Mouse (Mus musculus) ovary, adult 2 months (tissue): ENCODE data around the gene Arel1. TPM values are rescaled to one million over a fixed set of nuclear protein-coding genes. Genes with fewer than 3 reads are reported as not detected.

Source experiments
- polyA plus RNA-seq: library from polyadenylated mRNA; depleted of rRNA; stranded (reverse); fragments of >200 nt; gene quantifications from 2 replicates; pipeline ENCODE4 v1.2.3, GENCODE M21; 2012; rRNA removed

Gene Arel1
- polyA plus RNA-seq = 22.4 and 28.4 TPM in 2 replicates

DNA sequence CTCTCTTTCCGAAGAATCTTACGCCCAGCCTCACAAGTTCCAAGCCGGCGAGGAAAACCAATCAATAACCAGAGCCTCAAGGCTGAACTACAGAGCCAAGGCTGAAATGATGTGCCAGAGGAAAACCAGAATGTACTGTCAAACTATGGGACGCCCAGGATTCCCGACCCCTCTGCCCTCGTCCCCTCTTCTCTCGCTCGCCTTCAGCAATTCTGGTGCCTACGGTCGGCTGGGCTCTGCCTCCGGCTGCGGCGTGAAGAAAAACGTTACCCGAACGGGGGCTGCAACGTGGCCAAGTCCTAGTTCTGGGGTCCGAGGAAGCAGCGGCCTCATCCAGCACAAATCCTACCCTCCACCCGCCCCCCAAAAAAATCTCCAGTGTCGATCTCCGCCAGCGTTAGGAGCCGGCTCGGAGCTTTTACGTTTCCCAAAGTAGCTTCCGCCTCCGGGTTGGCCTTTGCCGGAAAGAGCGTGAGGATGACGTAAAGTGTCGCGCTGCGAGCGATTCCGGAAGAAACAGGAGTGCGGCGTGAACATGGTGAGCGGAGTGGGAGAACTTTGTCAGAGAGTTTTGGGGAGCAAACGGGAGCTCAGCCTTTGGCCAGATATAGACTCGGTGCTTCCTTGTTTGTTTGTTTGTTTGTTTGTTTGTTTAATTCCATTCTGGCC lies at the start of gene Arel1, which contains the start of gene Fcf1:
Gene Arel1 (minus strand): TSS at position 473 of the 669 bp plus-strand sequence.
Gene Fcf1 (plus strand): TSS at position 470 of the 669 bp plus-strand sequence.

DNA sequence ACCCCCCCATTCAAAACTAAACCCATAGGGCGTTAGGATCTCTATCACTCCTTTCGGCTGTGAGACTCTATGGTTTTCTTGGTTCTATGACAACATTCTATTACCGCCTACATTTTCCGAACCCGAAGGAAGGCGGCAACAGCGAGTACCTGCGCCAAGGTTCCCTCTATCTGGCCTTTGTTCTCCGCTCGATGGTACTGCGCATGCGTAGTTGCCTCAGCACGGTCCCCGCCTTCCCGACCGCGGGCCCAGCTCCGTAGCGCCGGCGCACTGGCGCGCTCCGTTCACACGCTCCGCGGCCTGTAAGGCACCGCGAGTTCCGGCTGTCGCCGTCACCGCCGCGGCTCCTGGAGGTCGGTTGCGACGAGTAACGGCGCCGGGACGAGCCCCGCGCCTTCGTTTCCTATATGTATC lies 25.4 kb upstream of the Arel1 start, which contains the start of gene Ylpm1:
Gene Ylpm1 (plus strand): TSS at position 239 of the 414 bp plus-strand sequence.

DNA sequence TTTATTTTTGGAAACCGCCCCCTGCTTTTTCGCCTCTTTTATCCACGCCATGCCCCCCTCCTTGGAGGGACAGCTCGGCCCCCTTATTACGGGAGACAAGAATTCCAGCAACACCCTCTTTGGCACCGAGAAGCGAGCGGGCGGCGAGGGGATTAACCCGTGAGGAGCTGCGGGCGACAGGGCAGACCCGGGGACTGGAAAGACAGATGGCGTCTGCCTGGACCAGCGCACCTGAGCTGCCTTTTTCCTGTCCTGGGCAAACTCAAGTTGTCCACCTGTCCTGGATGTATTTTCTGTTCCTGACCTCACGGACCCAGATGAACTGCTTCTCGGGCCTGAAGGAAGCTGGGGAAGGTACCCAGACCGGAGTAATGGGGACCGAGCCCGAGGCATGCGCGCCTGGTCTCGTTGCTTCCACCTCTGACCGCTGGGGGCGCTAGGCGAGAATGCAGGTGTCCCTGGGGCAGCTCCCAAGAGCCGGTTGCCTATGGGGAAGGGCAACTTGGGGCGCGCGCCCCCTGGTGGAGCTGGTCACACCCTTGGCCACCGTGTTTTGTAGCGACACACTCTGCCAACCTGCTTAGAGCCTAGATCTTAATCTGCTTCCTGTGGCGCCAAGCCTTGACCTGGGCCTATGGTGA lies 94.1 kb downstream of the Arel1 start, which contains the start of gene Ltbp2:
Gene Ltbp2 (minus strand): TSS at position 52 of the 641 bp plus-strand sequence.

Other genes starting within 250 kb of the Arel1 start
- gene Npc2, start 197.7 kb downstream of the Arel1 start, polyA plus RNA-seq = 189 and 241 TPM in 2 replicates
- 33.2 and 37.2 TPM in 2 replicates for gene Isca2, start 197.6 kb downstream of the Arel1 start, polyA plus RNA-seq
- 18.6 and 19.3 TPM in 2 replicates for gene Ltbp2, start 94.4 kb downstream of the Arel1 start, polyA plus RNA-seq
- gene Fcf1, start within 50 bp of the Arel1 start, polyA plus RNA-seq = 32.5 and 45.6 TPM in 2 replicates
- gene Ylpm1, start 25.4 kb upstream of the Arel1 start, polyA plus RNA-seq = 13.6 and 19.2 TPM in 2 replicates
- gene Prox2, start 139.9 kb upstream of the Arel1 start, polyA plus RNA-seq = 3.0 and 3.4 TPM in 2 replicates
- 70.4 and 82.0 TPM in 2 replicates for gene Dlst, start 139.9 kb upstream of the Arel1 start, polyA plus RNA-seq
- 1.0 and 1.3 TPM in 2 replicates for gene Rps6kl1, start 180.4 kb upstream of the Arel1 start, polyA plus RNA-seq
- gene Pgf, start 206.9 kb upstream of the Arel1 start, polyA plus RNA-seq = 3.0 and 3.6 TPM in 2 replicates
- gene Eif2b2, start 248.6 kb upstream of the Arel1 start, polyA plus RNA-seq = 131 and 144 TPM in 2 replicates